24 mouse cellular contexts compared by ENCODE assay signal in the genomic region with DNA sequence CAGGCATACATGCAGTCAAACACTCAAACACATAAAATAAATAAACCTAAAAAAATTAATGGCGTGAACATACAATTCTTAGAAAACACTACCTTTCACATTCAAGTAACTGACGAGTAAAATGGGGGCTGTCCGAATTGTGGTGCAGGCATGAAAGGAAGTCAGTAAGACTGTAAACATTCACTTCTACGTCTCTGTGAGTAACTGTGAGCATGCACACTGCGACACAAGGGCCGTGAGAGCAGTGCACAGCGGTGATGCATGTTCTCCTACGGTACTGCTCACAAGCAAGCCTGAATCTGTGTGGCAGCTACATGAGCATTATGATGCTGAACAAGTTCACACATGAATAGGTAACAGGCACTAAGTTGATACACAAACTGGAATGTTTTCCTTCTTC.
DNase-seq lines count a peak whose midpoint lies in the region; ATAC-seq lines count a peak whose summit lies in the region.
"Had no signal": no experiment of that assay in that cellular context is flagged by ENCODE, and none has a peak within 500 bp of the region (broad histone marks: within the 10 kb centered on the region; RNA-seq: fewer than 3 reads in every experiment).

No protein-coding gene starts in this region.

- peak; percentile 68 for ATAC-seq in CD4-positive, CD25-positive, alpha-beta regulatory T cell, adult 4 months
- ATAC-seq: forebrain, embryonic 15.5 days; hindbrain, embryonic 16.5 days; Patski had no signal

- DNase-seq in CD4-positive helper T cell, adult 2 months (ENCODE audit: low read depth, low spot score) = peak; percentile 21
- DNase-seq in induced T-regulatory cell, adult 2 months (ENCODE audit: low read depth) = peak; percentile 29
- peak; percentile 46 for DNase-seq in thymus, postnatal 14 days
- no peak for DNase-seq in urinary bladder, postnatal 14 days (ENCODE audit: low spot score)
- no peak for DNase-seq in heart, embryonic 10.5 days (ENCODE audit: low spot score)
- DNase-seq in ovary, adult 18-20 months (ENCODE audit: low spot score) = no peak
- DNase-seq: adrenal gland, adult 8-10 months; adrenal gland, postnatal 36 days; cerebellum, adult 2 months; cerebellum, postnatal 14 days; embryo, embryonic 11 days; gastrocnemius, postnatal 36 days; heart, adult 11 months; heart, postnatal 10 days; heart, postnatal 4 days had no signal

- WGBS in heart, embryonic 10.5 days = 90% methylated on average over 8 of the region's 8 CpGs

- H3K9me3 ChIP-seq in heart, embryonic 10.5 days = no peaks in the 10 kb centered on the region
- H3K9me3 ChIP-seq: embryonic facial prominence, embryonic 15.5 days; forebrain, embryonic 10.5 days; forebrain, embryonic 15.5 days; hindbrain, embryonic 12.5 days had no signal

- no peaks in the 10 kb centered on the region for H3K27me3 ChIP-seq in heart, embryonic 10.5 days (ENCODE audit: insufficient read depth, poor library complexity, severe bottlenecking)
- H3K27me3 ChIP-seq: CH12.LX; embryonic facial prominence, embryonic 15.5 days; forebrain, embryonic 15.5 days; hindbrain, embryonic 12.5 days; Patski had no signal

- no peaks in the 10 kb centered on the region for H3K36me3 ChIP-seq in heart, embryonic 10.5 days
- H3K36me3 ChIP-seq: embryonic facial prominence, embryonic 15.5 days; forebrain, embryonic 10.5 days; forebrain, embryonic 15.5 days; hindbrain, embryonic 12.5 days had no signal

- H3K4me1 ChIP-seq in heart, embryonic 10.5 days = no peaks in the 10 kb centered on the region
- H3K4me1 ChIP-seq: embryonic facial prominence, embryonic 15.5 days; forebrain, embryonic 15.5 days; hindbrain, embryonic 12.5 days had no signal

- H3K27ac ChIP-seq in heart, embryonic 10.5 days = no peak overlapping the region
- H3K27ac ChIP-seq: embryonic facial prominence, embryonic 15.5 days; forebrain, embryonic 10.5 days; forebrain, embryonic 15.5 days; hindbrain, embryonic 12.5 days had no signal

- no peak overlapping the region for H3K4me3 ChIP-seq in heart, embryonic 10.5 days
- H3K4me3 ChIP-seq: embryonic facial prominence, embryonic 15.5 days; erythroblast, embryonic 14.5 days; forebrain, embryonic 10.5 days; forebrain, embryonic 15.5 days; hindbrain, embryonic 12.5 days had no signal

Comparison
In these comparisons a context has a peak if more than half of its experiments do, and no peak if none do; other contexts are left out.
1. DNase-seq: peak in CD4-positive helper T cell, adult 2 months (single experiment), induced T-regulatory cell, adult 2 months (single experiment) and thymus, postnatal 14 days (single experiment); none in urinary bladder, postnatal 14 days (single experiment), heart, embryonic 10.5 days (single experiment) and ovary, adult 18-20 months (single experiment).